Mouse (Mus musculus): ENCODE measurements around the gene Pacrg. TPM values are rescaled to one million over a fixed set of nuclear protein-coding genes. Genes with fewer than 3 reads are reported as not detected.

Pacrg gene
- total and polyA plus RNA-seq, 2 experiments, result not detected

DNA sequence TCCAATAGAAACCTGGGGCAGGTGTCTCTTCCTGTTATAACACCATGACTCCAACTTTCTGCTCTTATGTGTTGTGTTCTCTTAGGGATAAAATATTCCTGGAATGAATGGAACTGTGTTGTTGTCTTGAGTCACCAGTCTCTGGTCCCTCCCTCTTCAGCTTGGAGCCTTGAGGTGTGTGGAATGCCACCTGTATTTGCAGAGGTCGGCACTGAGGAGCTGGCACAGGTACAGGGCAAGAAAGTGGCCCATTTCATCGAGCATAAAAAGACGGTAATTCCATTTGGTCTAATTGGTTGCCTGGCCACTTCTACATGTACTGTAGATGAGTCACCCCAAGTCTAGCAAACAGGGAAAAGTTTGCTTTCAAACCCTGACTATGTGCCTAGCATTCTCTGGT, 376.5 kb downstream of the Pacrg start:
- no peak for DNase-seq (ENCODE audit: extremely low read depth, low read depth, low spot score)
- Histone ChIP-seq H3K27me3 (ENCODE audit: control insufficient read depth, insufficient read depth, low read length) (no peaks in the 10 kb centered on the region), H3K27ac (replicated peaks; ENCODE audit: insufficient read depth, low read depth, low read length) (no peak overlapping the region), H3K4me1 (ENCODE audit: control insufficient read depth, insufficient read depth, low read length) (no peaks in the 10 kb centered on the region), H3K9ac (ENCODE audit: low read depth, low read length) (no peak overlapping the region), H3K79me2 (ENCODE audit: control insufficient read depth, insufficient read depth, low read length) (no peaks in the 10 kb centered on the region), H3K4me3 (ENCODE audit: insufficient read depth, low read depth, low read length) (no peak overlapping the region), H3K36me3 (ENCODE audit: control insufficient read depth, insufficient read depth, low read length) (no peaks in the 10 kb centered on the region)
- TF ChIP-seq CTCF (IDR thresholded peaks at IDR 0.05; ENCODE audit: low read depth, low read length) (no peak), POLR2A (IDR thresholded peaks at IDR 0.05; ENCODE audit: extremely low read depth, insufficient read depth, low read length) (no peak)
- 81% methylated on average over 3 of the region's 3 CpGs for WGBS

DNA sequence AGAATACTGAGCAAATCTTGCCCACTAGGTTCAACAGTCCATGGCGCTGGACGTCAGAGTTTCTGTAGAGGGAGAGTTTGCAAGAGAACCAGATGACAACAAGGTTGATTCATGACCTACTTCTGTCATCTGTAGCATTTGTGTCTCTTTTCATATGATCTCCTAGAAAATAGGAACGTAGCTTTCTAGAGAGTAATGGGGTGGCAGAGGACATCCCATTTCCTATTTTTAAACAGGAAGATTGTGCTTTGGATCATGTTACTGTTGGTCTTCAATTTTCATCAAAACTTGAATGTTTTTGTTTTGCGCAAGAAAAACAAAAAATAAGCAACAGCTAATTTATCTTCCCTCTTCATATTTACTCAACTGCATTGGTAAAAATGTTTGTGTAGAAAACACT, 379.2 kb downstream of the Pacrg start:
- Histone ChIP-seq H3K36me3 (ENCODE audit: control insufficient read depth, insufficient read depth, low read length) (no peaks in the 10 kb centered on the region), H3K9ac (ENCODE audit: low read depth, low read length) (no peak overlapping the region), H3K27me3 (ENCODE audit: control insufficient read depth, insufficient read depth, low read length) (no peaks in the 10 kb centered on the region), H3K27ac (replicated peaks; ENCODE audit: insufficient read depth, low read depth, low read length) (no peak overlapping the region), H3K79me2 (ENCODE audit: control insufficient read depth, insufficient read depth, low read length) (no peaks in the 10 kb centered on the region), H3K4me1 (ENCODE audit: control insufficient read depth, insufficient read depth, low read length) (no peaks in the 10 kb centered on the region), H3K4me3 (ENCODE audit: insufficient read depth, low read depth, low read length) (no peak overlapping the region)
- 87% methylated on average over 4 of the region's 4 CpGs for WGBS
- TF ChIP-seq POLR2A (IDR thresholded peaks at IDR 0.05; ENCODE audit: extremely low read depth, insufficient read depth, low read length) (no peak), CTCF (IDR thresholded peaks at IDR 0.05; ENCODE audit: low read depth, low read length) (no peak)
- DNase-seq (ENCODE audit: extremely low read depth, low read depth, low spot score), result no peak

GRCm38 (mm10) chr17:10458743-10459142, 381.4 kb downstream of the Pacrg start:
- Histone ChIP-seq H3K27me3 (ENCODE audit: control insufficient read depth, insufficient read depth, low read length) (no peaks in the 10 kb centered on the region), H3K4me3 (ENCODE audit: insufficient read depth, low read depth, low read length) (no peak overlapping the region), H3K79me2 (ENCODE audit: control insufficient read depth, insufficient read depth, low read length) (no peaks in the 10 kb centered on the region), H3K4me1 (ENCODE audit: control insufficient read depth, insufficient read depth, low read length) (no peaks in the 10 kb centered on the region), H3K36me3 (ENCODE audit: control insufficient read depth, insufficient read depth, low read length) (no peaks in the 10 kb centered on the region), H3K9ac (ENCODE audit: low read depth, low read length) (no peak overlapping the region), H3K27ac (replicated peaks; ENCODE audit: insufficient read depth, low read depth, low read length) (no peak overlapping the region)
- no peak for TF ChIP-seq CTCF (IDR thresholded peaks at IDR 0.05; ENCODE audit: low read depth, low read length)
- no peak for TF ChIP-seq POLR2A (IDR thresholded peaks at IDR 0.05; ENCODE audit: extremely low read depth, insufficient read depth, low read length)
- no peak for DNase-seq (ENCODE audit: extremely low read depth, low read depth, low spot score)

DNA sequence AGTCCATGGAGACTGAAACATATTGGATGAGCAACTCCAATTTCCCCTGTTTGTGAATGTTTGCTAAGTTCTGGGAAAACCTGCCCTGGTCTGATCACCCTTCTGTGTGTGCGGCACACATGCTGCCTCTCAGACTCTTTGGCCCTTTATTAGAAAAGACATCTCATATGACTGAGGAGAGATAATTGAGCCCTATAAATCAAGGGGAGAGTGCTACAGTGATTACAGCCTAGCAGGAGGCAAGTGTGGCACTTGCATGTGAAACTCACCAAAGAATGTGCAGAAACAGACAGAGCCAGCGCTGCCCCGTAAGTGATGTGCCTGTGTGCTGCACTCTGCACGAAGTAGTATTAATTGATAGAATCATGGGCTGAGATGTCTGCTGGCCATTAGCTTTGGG, 383.7 kb downstream of the Pacrg start:
- no peak for DNase-seq (ENCODE audit: extremely low read depth, low read depth, low spot score)
- WGBS, result 89% methylated on average over 4 of the region's 4 CpGs

DNA sequence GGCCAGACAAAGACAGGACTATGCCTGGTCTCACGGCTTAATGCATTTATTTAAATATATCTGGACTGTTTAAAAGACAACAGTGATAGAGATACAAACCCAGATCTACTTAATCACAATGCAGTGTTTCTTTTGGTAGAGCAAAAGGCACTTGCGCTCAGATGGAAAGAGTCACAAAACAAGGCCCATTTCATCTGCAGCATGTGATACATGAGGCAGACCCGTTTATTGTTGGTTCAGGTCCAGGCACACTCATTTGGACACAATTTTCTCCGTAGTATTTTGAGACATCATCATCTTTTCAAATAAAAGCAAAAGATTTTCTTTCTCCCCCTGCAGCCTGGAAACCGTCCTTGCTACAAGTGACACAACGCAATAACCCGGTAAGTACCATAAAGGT, 384.1 kb downstream of the Pacrg start:
- Histone ChIP-seq H3K4me1 (ENCODE audit: control insufficient read depth, insufficient read depth, low read length) (no peaks in the 10 kb centered on the region), H3K27ac (replicated peaks; ENCODE audit: insufficient read depth, low read depth, low read length) (no peak overlapping the region), H3K36me3 (ENCODE audit: control insufficient read depth, insufficient read depth, low read length) (no peaks in the 10 kb centered on the region), H3K9ac (ENCODE audit: low read depth, low read length) (no peak overlapping the region), H3K4me3 (ENCODE audit: insufficient read depth, low read depth, low read length) (no peak overlapping the region), H3K27me3 (ENCODE audit: control insufficient read depth, insufficient read depth, low read length) (no peaks in the 10 kb centered on the region), H3K79me2 (ENCODE audit: control insufficient read depth, insufficient read depth, low read length) (no peaks in the 10 kb centered on the region)
- DNase-seq (ENCODE audit: extremely low read depth, low read depth, low spot score), result no peak
- WGBS, result 90% methylated on average over 7 of the region's 7 CpGs
- no peak for TF ChIP-seq POLR2A (IDR thresholded peaks at IDR 0.05; ENCODE audit: extremely low read depth, insufficient read depth, low read length)
- TF ChIP-seq CTCF (IDR thresholded peaks at IDR 0.05; ENCODE audit: low read depth, low read length), result no peak

More for the DNA sequence above, 383.7 kb downstream of the Pacrg start:
- TF ChIP-seq CTCF (IDR thresholded peaks at IDR 0.05; ENCODE audit: low read depth, low read length) (no peak), POLR2A (IDR thresholded peaks at IDR 0.05; ENCODE audit: extremely low read depth, insufficient read depth, low read length) (no peak)
- H3K9ac ChIP-seq (ENCODE audit: low read depth, low read length), result no peak overlapping the region
- H3K79me2 ChIP-seq (ENCODE audit: control insufficient read depth, insufficient read depth, low read length), result no peaks in the 10 kb centered on the region
- no peaks in the 10 kb centered on the region for H3K36me3 ChIP-seq (ENCODE audit: control insufficient read depth, insufficient read depth, low read length)
- no peak overlapping the region for H3K27ac ChIP-seq (replicated peaks; ENCODE audit: insufficient read depth, low read depth, low read length)
- H3K27me3 ChIP-seq (ENCODE audit: control insufficient read depth, insufficient read depth, low read length), result no peaks in the 10 kb centered on the region
- no peaks in the 10 kb centered on the region for H3K4me1 ChIP-seq (ENCODE audit: control insufficient read depth, insufficient read depth, low read length)
- no peak overlapping the region for H3K4me3 ChIP-seq (ENCODE audit: insufficient read depth, low read depth, low read length)

DNA sequence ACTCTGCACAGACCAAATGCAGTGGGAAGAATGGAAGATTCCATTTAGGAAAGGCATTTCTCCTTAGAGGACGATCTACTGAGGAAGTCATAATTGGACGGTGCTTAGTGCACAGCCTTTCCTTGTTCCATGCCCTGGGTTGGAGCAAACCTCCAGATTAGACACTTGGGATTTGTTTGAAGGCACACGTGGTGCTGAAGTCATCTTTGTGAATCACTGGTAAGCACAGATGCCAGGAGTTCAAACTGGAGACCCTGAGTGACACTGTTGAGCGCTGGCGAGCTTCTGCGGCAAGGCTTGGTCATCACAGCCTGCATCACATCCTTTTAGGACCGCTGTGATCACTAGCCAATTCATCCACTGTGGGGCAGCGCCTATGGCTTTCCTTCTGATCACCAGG, 385.7 kb downstream of the Pacrg start:
- H3K9ac ChIP-seq (ENCODE audit: low read depth, low read length), result no peak overlapping the region

More for the DNA sequence above, 385.7 kb downstream of the Pacrg start:
- Histone ChIP-seq H3K79me2 (ENCODE audit: control insufficient read depth, insufficient read depth, low read length) (no peaks in the 10 kb centered on the region), H3K27ac (replicated peaks; ENCODE audit: insufficient read depth, low read depth, low read length) (no peak overlapping the region), H3K27me3 (ENCODE audit: control insufficient read depth, insufficient read depth, low read length) (no peaks in the 10 kb centered on the region), H3K36me3 (ENCODE audit: control insufficient read depth, insufficient read depth, low read length) (no peaks in the 10 kb centered on the region), H3K4me1 (ENCODE audit: control insufficient read depth, insufficient read depth, low read length) (no peaks in the 10 kb centered on the region), H3K4me3 (ENCODE audit: insufficient read depth, low read depth, low read length) (no peak overlapping the region)
- no peak for DNase-seq (ENCODE audit: extremely low read depth, low read depth, low spot score)
- WGBS, result 91% methylated on average over 8 of the region's 8 CpGs
- no peak for TF ChIP-seq POLR2A (IDR thresholded peaks at IDR 0.05; ENCODE audit: extremely low read depth, insufficient read depth, low read length)

All from liver, adult 2 months (tissue).